ENCODE assay signal across 11 mouse cellular contexts in genomic region chr4:59196346-59197077, GRCm38 (mm10). TPM values are rescaled to one million over a fixed set of nuclear protein-coding genes. Genes with fewer than 3 reads are reported as not detected.
DNase-seq lines count a peak whose midpoint lies in the region; ATAC-seq and TF ChIP-seq lines count a peak whose summit lies in the region.
"Had no signal": no experiment of that assay in that cellular context is flagged by ENCODE, and none has a peak within 500 bp of the region (broad histone marks: within the 10 kb centered on the region; RNA-seq: fewer than 3 reads in every experiment).

No protein-coding gene starts in this region.

- no peaks in the 10 kb centered on the region for H3K36me3 ChIP-seq in heart, embryonic 13.5 days
- peaks cover 0 to 82% of the 10 kb centered on the region in 2 experiments for H3K36me3 ChIP-seq in MEL (ENCODE audit: control insufficient read depth in 1 of 2, insufficient read depth in 2 of 2, low read length in 2 of 2)
- no peaks in the 10 kb centered on the region for H3K36me3 ChIP-seq in intestine, embryonic 15.5 days
- no peaks in the 10 kb centered on the region for H3K36me3 ChIP-seq in midbrain, embryonic 11.5 days (ENCODE audit: control insufficient read depth, insufficient read depth, low read length)
- H3K36me3 ChIP-seq: embryonic facial prominence, embryonic 15.5 days; limb, embryonic 15.5 days; stomach, embryonic 15.5 days had no signal

- 22% methylated on average over 12 of the region's 12 CpGs for WGBS in heart, embryonic 13.5 days
- 17% methylated on average over 12 of the region's 12 CpGs for WGBS in intestine, embryonic 15.5 days
- WGBS in midbrain, embryonic 11.5 days: 53% methylated on average over 12 of the region's 12 CpGs

- peaks cover 69% of the 10 kb centered on the region for H3K4me1 ChIP-seq in heart, embryonic 13.5 days
- H3K4me1 ChIP-seq in MEL (ENCODE audit: control insufficient read depth in 1 of 2, insufficient read depth in 2 of 2, low read length in 2 of 2): peaks cover 40 to 52% of the 10 kb centered on the region in 2 experiments
- peaks cover 29% of the 10 kb centered on the region for H3K4me1 ChIP-seq in intestine, embryonic 15.5 days (replicated peaks)
- peaks cover 5% of the 10 kb centered on the region for H3K4me1 ChIP-seq in midbrain, embryonic 11.5 days (ENCODE audit: control insufficient read depth, insufficient read depth, low read length)

- TF ChIP-seq EP300 in MEL (IDR thresholded peaks at IDR 0.05; ENCODE audit: low read depth in 1 of 2, low read length in 2 of 2): peak; percentile 87 to 88

- ATAC-seq in heart, embryonic 13.5 days (ENCODE audit: extremely low read depth, insufficient number of reproducible peaks, low FRiP score, low TSS enrichment): no peak
- ATAC-seq in intestine, embryonic 15.5 days: peak; percentile 88
- ATAC-seq in midbrain, embryonic 11.5 days (ENCODE audit: low FRiP score): peak; percentile 57; the same call in 1 of the 2 replicates

- H3K27me3 ChIP-seq in heart, embryonic 13.5 days (replicated peaks): no peaks in the 10 kb centered on the region
- H3K27me3 ChIP-seq in MEL (ENCODE audit: control insufficient read depth in 1 of 2, insufficient read depth in 2 of 2, low read length in 2 of 2): no peaks in the 10 kb centered on the region
- H3K27me3 ChIP-seq in intestine, embryonic 15.5 days (replicated peaks): no peaks in the 10 kb centered on the region
- no peaks in the 10 kb centered on the region for H3K27me3 ChIP-seq in midbrain, embryonic 11.5 days (ENCODE audit: control insufficient read depth, insufficient read depth, low read length)
- H3K27me3 ChIP-seq: embryonic facial prominence, embryonic 15.5 days; limb, embryonic 15.5 days; stomach, embryonic 15.5 days had no signal

- TF ChIP-seq RAD21 in MEL (IDR thresholded peaks at IDR 0.05; ENCODE audit: low read depth, low read length): no peak

- no peak overlapping the region for H3K4me3 ChIP-seq in heart, embryonic 13.5 days
- H3K4me3 ChIP-seq in MEL (ENCODE audit: control insufficient read depth in 1 of 2, insufficient read depth in 1 of 2, low read depth in 2 of 2, low read length in 2 of 2): peak overlapping the region; percentile 20 to 23
- no peak overlapping the region for H3K4me3 ChIP-seq in intestine, embryonic 15.5 days (replicated peaks)
- H3K4me3 ChIP-seq in midbrain, embryonic 11.5 days (ENCODE audit: low read depth, low read length): no peak overlapping the region
- H3K4me3 ChIP-seq: embryonic facial prominence, embryonic 15.5 days; limb, embryonic 15.5 days; stomach, embryonic 15.5 days had no signal

- no peak for TF ChIP-seq CTCF in MEL (IDR thresholded peaks at IDR 0.05 in 2 of 3, conservative IDR thresholded peaks at IDR 0.05 in 1 of 3; ENCODE audit: control insufficient read depth in 1 of 3, insufficient read depth in 1 of 3, low read depth in 2 of 3, low read length in 3 of 3, poor library complexity in 1 of 3, severe bottlenecking in 1 of 3)

- H3K9ac ChIP-seq in heart, embryonic 13.5 days: peak overlapping the region; percentile 40
- H3K9ac ChIP-seq in MEL (ENCODE audit: control insufficient read depth, low read depth, low read length, poor library complexity, severe bottlenecking): peak overlapping the region; percentile 20
- H3K9ac ChIP-seq in intestine, embryonic 15.5 days: no peak overlapping the region
- no peak overlapping the region for H3K9ac ChIP-seq in midbrain, embryonic 11.5 days (ENCODE audit: low read length)
- H3K9ac ChIP-seq: embryonic facial prominence, embryonic 15.5 days; limb, embryonic 15.5 days; stomach, embryonic 15.5 days had no signal

- H3K27ac ChIP-seq in heart, embryonic 13.5 days (replicated peaks): peak overlapping the region; percentile 28
- peak overlapping the region; percentile 57 for H3K27ac ChIP-seq in MEL (ENCODE audit: control insufficient read depth, low read depth, low read length)
- H3K27ac ChIP-seq in intestine, embryonic 15.5 days: peak overlapping the region; percentile 62
- H3K27ac ChIP-seq in midbrain, embryonic 11.5 days (ENCODE audit: low read depth, low read length): no peak overlapping the region
- H3K27ac ChIP-seq: embryonic facial prominence, embryonic 15.5 days; stomach, embryonic 15.5 days had no signal

- no peaks in the 10 kb centered on the region for H3K9me3 ChIP-seq in heart, embryonic 13.5 days
- H3K9me3 ChIP-seq in MEL (replicated peaks; ENCODE audit: insufficient read depth, low read length): no peaks in the 10 kb centered on the region
- no peaks in the 10 kb centered on the region for H3K9me3 ChIP-seq in intestine, embryonic 15.5 days
- H3K9me3 ChIP-seq in midbrain, embryonic 11.5 days (ENCODE audit: control insufficient read depth, low read length): no peaks in the 10 kb centered on the region
- H3K9me3 ChIP-seq: embryonic facial prominence, embryonic 15.5 days; limb, embryonic 15.5 days; stomach, embryonic 15.5 days had no signal

- no peak for DNase-seq in heart, adult 18-20 months
- peak; percentile 79 for DNase-seq in MEL (ENCODE audit: low read depth, low spot score)
- DNase-seq in midbrain, embryonic 11.5 days (ENCODE audit: low spot score, missing footprints): no peak
- DNase-seq in cerebellum, adult 8-10 months: no peak
- no peak for DNase-seq in gastrocnemius, postnatal 25 days
- no peak for DNase-seq in thymus, postnatal 0 days (ENCODE audit: low spot score)

- H3K4me2 ChIP-seq in heart, embryonic 13.5 days: peak overlapping the region; percentile 47
- H3K4me2 ChIP-seq in intestine, embryonic 15.5 days (replicated peaks): peak overlapping the region; percentile 30
- no peak overlapping the region for H3K4me2 ChIP-seq in midbrain, embryonic 11.5 days
- H3K4me2 ChIP-seq: embryonic facial prominence, embryonic 15.5 days; limb, embryonic 15.5 days; stomach, embryonic 15.5 days had no signal

- TF ChIP-seq POLR2A in MEL (IDR thresholded peaks at IDR 0.05; ENCODE audit: control insufficient read depth in 1 of 2, insufficient read depth in 1 of 2, low read depth in 1 of 2, low read length in 2 of 2, poor library complexity in 1 of 2): no peak

- H3K79me2 ChIP-seq in MEL (ENCODE audit: control insufficient read depth, insufficient read depth, low read length, poor library complexity): peaks cover 81% of the 10 kb centered on the region

TF ChIP-seq in MEL, 35 proteins besides CTCF, POLR2A, EP300 and RAD21:
- TF ChIP-seq TBP (IDR thresholded peaks at IDR 0.05; ENCODE audit: low read depth, low read length): peak; percentile 51; the same call in 1 of the 2 replicates
- TF ChIP-seq USF2 (IDR thresholded peaks at IDR 0.05; ENCODE audit: borderline replicate concordance in 1 of 2, insufficient read depth in 1 of 2, low read depth in 1 of 2, low read length in 2 of 2): no peak
- TF ChIP-seq MYB (IDR thresholded peaks at IDR 0.05; ENCODE audit: low read depth, low read length): peak; percentile 77
- TF ChIP-seq MXI1 (IDR thresholded peaks at IDR 0.05; ENCODE audit: low read depth, low read length): peak; percentile 58
- peak; percentile 82 for TF ChIP-seq TCF12 (IDR thresholded peaks at IDR 0.05; ENCODE audit: low read depth, low read length)
- peak; percentile 78 for TF ChIP-seq ETS1 (IDR thresholded peaks at IDR 0.05; ENCODE audit: low read depth, low read length)
- peak; percentile 74 for TF ChIP-seq TAL1 (IDR thresholded peaks at IDR 0.05; ENCODE audit: low read length)
- TF ChIP-seq RCOR1 (IDR thresholded peaks at IDR 0.05; ENCODE audit: low read depth, low read length): 0 out of 2 replicates have a peak, but pooled peaks have one; percentile 49
- TF ChIP-seq SIN3A (IDR thresholded peaks at IDR 0.05; ENCODE audit: low read length): peak; percentile 68; the same call in 1 of the 2 replicates
- no peak for TF ChIP-seq UBTF (IDR thresholded peaks at IDR 0.05; ENCODE audit: borderline replicate concordance, insufficient read depth, low read depth, low read length)
- peak; percentile 86 for TF ChIP-seq GATA1 (IDR thresholded peaks at IDR 0.05; ENCODE audit: low read depth, low read length)
- no peak for TF ChIP-seq POLR2AphosphoS2 (IDR thresholded peaks at IDR 0.05; ENCODE audit: low read length)
- TF ChIP-seq MAX (IDR thresholded peaks at IDR 0.05; ENCODE audit: low read length): no peak

RNA-seq across cellular contexts. Expression of gene Ugcg, which starts 7.5 kb away (rescaled TPM):
- 6.9 and 7.1 TPM in 2 replicates for polyA plus RNA-seq in heart, embryonic 13.5 days (2015; fragmentation: Nextera tagmentation; extraction: Ambion mirVana)
- 10 to 100 TPM; 11.7 to 14.6 TPM for total RNA-seq in heart, adult 18-20 months (2021)
- total RNA-seq in MEL (2012; rRNA removed): 39.1 and 45.4 TPM in 2 replicates
- polyA plus RNA-seq in MEL (2012; ENCODE audit: insufficient read depth in 1 of 2, insufficient read length in 2 of 2, low read depth in 1 of 2, low replicate concordance in 2 of 2, missing spikeins in 1 of 2): 10 to 100 TPM in 1 of 2 experiments, not detected in 1; 30.8 TPM
- polyA plus RNA-seq in intestine, embryonic 15.5 days (2015; fragmentation: Nextera tagmentation; extraction: Ambion mirVana): 10.7 and 11.5 TPM in 2 replicates
- polyA plus RNA-seq in midbrain, embryonic 11.5 days (2014; fragmentation: Nextera tagmentation; extraction: Ambion mirVana): 12.8 and 12.9 TPM in 2 replicates
- 1 to 10 TPM; 7.8 to 8.7 TPM for total RNA-seq in gastrocnemius, postnatal 25 days (2021)
- 21.8 and 29.2 TPM in 2 replicates for polyA plus RNA-seq in thymus, postnatal 0 days (2015; fragmentation: Nextera tagmentation; extraction: Ambion mirVana)

RNA-seq across cellular contexts. Expression of gene AI481877, which starts 57.7 kb away (rescaled TPM):
- not detected in 2 replicates for polyA plus RNA-seq in heart, embryonic 13.5 days (2015; fragmentation: Nextera tagmentation; extraction: Ambion mirVana)
- not detected for total RNA-seq in heart, adult 18-20 months (2021)
- total RNA-seq in MEL (2012; rRNA removed): not detected in 2 replicates
- under 1 TPM in 1 of 2 experiments, not detected in 1; 0.01 TPM for polyA plus RNA-seq in MEL (2012; ENCODE audit: insufficient read depth in 1 of 2, insufficient read length in 2 of 2, low read depth in 1 of 2, low replicate concordance in 2 of 2, missing spikeins in 1 of 2)
- polyA plus RNA-seq in intestine, embryonic 15.5 days (2015; fragmentation: Nextera tagmentation; extraction: Ambion mirVana): not detected in 2 replicates
- not detected in 2 replicates for polyA plus RNA-seq in midbrain, embryonic 11.5 days (2014; fragmentation: Nextera tagmentation; extraction: Ambion mirVana)
- not detected for total RNA-seq in gastrocnemius, postnatal 25 days (2021)
- 0.12 TPM in 1 of 2 replicates, not detected in the other for polyA plus RNA-seq in thymus, postnatal 0 days (2015; fragmentation: Nextera tagmentation; extraction: Ambion mirVana)
- polyA plus RNA-seq: embryonic facial prominence, embryonic 15.5 days; limb, embryonic 15.5 days; stomach, embryonic 15.5 days had no signal

Comparison
In these comparisons a context has a peak if more than half of its experiments do, and no peak if none do; other contexts are left out.
1. H3K4me3 ChIP-seq: peak in MEL (2 of 2); none in heart, embryonic 13.5 days (single experiment), intestine, embryonic 15.5 days (single experiment) and midbrain, embryonic 11.5 days (single experiment).
2. H3K9ac ChIP-seq: peak in heart, embryonic 13.5 days (single experiment) and MEL (single experiment); none in intestine, embryonic 15.5 days (single experiment) and midbrain, embryonic 11.5 days (single experiment).